Mouse (Mus musculus): ENCODE measurements around the gene Vmn1r114.
"Not testable (repeated sequence)": the region's sequence is repeated elsewhere in the genome, so short reads cannot be mapped to it uniquely, and the experiment has no call there.

Gene Vmn1r114

GRCm38 (mm10) chr7:20812086-20812485 is at the start of gene Vmn1r114:
Gene Vmn1r114 (minus strand): TSS chr7:20812186.
- DNase-seq (ENCODE audit: low spot score in 2 of 2): not testable (repeated sequence)

DNA sequence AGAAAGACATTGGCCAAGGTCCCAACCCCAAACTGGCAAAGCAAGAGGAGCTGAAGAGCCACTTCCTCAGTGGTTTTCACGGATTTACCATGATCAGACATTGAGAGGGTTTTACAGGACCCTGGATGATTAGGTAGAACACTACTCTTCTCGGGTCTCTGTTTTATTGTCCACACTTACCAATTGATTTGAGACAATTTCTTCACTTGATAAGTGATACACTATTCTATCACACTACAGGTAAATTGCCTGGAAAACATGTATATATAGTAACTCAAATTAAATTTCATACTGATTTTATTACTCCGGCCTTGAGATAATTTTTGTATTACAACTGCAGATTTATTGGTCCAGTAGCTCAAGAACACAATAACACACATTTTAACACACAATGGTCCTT is 32.9 kb upstream of the Vmn1r114 start, which contains the start of gene Vmn1r115:
Gene Vmn1r115, minus strand, starts transcription at position 101 of the 400 bp plus-strand sequence.
- not testable (repeated sequence) for DNase-seq (ENCODE audit: low spot score in 2 of 2)

GRCm38 (mm10) chr7:20786985-20787384 is 25.0 kb downstream of the Vmn1r114 start, which contains the start of gene Vmn1r113:
Gene Vmn1r113 (plus strand): TSS chr7:20787285.
- not testable (repeated sequence) for DNase-seq (ENCODE audit: low spot score in 2 of 2)

DNA sequence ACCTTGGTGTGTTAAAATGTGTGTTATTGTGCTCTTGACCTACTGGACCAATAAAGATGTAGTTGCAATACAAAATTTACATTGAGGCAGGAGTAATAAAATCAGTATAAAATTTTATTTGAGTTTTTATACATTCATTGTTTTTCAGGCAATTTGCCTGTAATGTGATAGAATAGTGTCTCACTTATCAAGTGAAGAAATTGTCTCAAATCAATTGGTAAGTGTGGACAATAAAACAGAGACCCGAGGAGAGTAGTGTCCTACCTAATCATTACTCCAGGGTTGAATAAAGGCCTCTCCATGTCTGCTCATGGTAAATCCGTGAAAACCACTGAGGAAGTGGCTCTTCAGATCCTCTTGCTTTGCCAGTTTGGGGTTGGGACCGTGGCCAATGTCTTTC is 41.1 kb downstream of the Vmn1r114 start, which contains the start of gene Vmn1r112:
Gene Vmn1r112, plus strand, starts transcription at position 301 of the 400 bp plus-strand sequence.
- not testable (repeated sequence) for DNase-seq (ENCODE audit: low spot score in 2 of 2)
